Mouse (Mus musculus): ENCODE results near the gene Adam12.

DNA sequence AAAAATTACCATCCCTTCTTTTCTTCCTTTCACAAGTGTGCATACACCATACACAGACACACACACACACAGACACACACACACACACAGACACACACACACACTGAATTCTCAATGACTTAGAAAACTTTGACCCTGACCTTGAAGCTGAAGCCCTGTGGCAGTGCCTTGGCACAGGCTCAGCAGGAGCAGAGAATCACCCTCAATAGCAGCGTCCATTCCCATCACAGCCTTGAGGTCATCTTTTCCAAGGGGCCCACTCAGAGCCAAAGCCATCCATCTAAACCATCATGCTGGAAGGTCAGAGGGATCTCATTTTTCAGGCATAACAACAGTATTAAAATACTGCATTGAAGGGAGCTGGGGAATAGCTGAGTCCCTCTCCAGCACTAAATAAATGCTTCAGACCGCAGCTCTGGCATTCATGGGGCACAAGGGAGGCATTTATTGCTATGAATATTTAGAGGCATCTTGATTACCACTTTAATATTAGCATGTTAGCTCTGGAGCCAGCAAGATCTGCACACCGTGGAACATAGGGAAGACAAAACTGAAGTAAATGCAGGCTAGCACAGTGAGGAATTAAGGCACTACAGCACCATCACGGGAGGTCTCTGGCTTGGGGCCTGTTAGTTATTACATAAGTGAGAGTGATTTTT lies 92.5 kb downstream of the Adam12 start:
- TF ChIP-seq POLR2A (IDR thresholded peaks at IDR 0.05; ENCODE audit: low read depth, low read length) (no peak), CTCF (IDR thresholded peaks at IDR 0.05; ENCODE audit: extremely low read depth, insufficient read length, insufficient replicate concordance, low read depth, low read length) (no peak)
